Mouse (Mus musculus): ENCODE results near the gene Gdf11.

DNA sequence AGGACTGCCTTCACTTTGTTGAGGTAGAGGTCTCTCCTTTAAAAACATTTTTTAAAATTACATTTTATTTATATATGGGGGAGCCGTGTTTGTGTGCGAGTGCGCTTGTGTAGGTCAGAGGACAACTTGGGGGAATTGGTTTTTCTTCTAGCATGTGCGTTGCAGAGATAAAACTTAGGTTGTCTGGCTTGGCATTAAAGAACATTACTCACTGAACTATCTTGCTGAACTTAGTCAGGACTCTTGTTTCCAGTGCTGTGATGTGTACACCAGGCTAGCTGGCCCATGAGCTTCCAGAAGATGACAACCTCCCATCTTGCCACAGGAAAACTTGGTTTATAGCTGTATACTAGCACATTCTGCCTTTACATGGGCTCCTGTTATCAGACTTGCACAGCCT is 44.9 kb downstream of the Gdf11 start:
- TF ChIP-seq HCFC1 (IDR thresholded peaks at IDR 0.05; ENCODE audit: low read depth, low read length) (no peak), POLR2A (IDR thresholded peaks at IDR 0.05; ENCODE audit: low read depth, low read length) (no peak), CTCF (conservative IDR thresholded peaks at IDR 0.05 in 1 of 2, IDR thresholded peaks at IDR 0.05 in 1 of 2; ENCODE audit: low read depth in 2 of 2, low read length in 2 of 2) (no peak), TBP (conservative IDR thresholded peaks at IDR 0.05; ENCODE audit: low read depth, low read length) (no peak), ZKSCAN1 (IDR thresholded peaks at IDR 0.05; ENCODE audit: borderline replicate concordance, low read depth, low read length) (no peak), USF2 (conservative IDR thresholded peaks at IDR 0.05; ENCODE audit: low read depth, low read length) (no peak), CHD2 (IDR thresholded peaks at IDR 0.05; ENCODE audit: low read length) (no peak), CHD1 (IDR thresholded peaks at IDR 0.05; ENCODE audit: low read depth, low read length) (no peak), BHLHE40 (IDR thresholded peaks at IDR 0.05; ENCODE audit: low read depth, low read length) (no peak), TCF12 (IDR thresholded peaks at IDR 0.05; ENCODE audit: low read depth, low read length) (no peak), NRF1 (IDR thresholded peaks at IDR 0.05; ENCODE audit: low read depth, low read length) (no peak), SIN3A (IDR thresholded peaks at IDR 0.05; ENCODE audit: low read length) (no peak)

Measured in CH12.LX (cell line).